Comparison of ENCODE assay signal across 12 mouse cellular contexts in the genomic region with DNA sequence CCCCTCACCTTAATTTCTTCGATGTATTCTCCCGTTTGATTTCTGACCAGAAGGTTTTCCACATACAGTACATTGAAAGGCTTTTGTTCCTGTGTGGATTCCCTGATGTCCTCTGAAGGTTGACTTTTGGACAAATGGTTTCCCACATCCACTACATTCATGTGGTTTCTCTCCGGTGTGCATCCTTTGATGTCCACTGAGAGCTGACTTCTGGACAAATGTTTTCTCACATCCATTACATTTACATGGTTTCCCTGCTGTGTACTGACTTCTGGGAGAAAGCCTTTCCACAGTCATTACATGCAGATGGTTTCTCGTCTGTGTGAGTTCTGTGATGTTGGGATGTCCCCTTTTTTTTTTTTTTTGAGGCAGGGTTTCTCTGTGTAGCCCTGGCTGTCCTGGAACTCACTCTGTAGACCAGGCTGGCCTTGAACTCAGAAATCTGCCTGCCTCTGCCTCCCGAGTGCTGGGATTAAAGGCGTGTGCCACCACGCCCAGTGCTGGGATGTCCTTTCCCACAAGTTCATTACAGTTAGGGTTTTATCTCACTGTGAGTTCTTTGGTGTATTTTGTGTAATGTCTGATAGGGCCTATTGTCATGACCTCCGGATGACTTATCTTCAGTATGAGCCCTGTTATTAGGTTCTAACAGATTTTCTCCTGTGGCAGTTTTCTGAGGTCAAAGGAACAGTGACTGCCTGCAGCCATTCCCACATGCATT.
"Had no signal": no experiment of that assay in that cellular context is flagged by ENCODE, and none has a peak within 500 bp of the region (broad histone marks: within the 10 kb centered on the region; RNA-seq: fewer than 3 reads in every experiment).

No protein-coding gene starts in this region.

- H3K4me3 ChIP-seq: layer of hippocampus, adult 2 months; liver, embryonic 13.5 days; midbrain, embryonic 10.5 days; midbrain, embryonic 13.5 days had no signal

- H3K27ac ChIP-seq: kidney, postnatal 0 days; layer of hippocampus, adult 2 months; liver, embryonic 13.5 days; midbrain, embryonic 10.5 days; midbrain, embryonic 13.5 days had no signal

- H3K36me3 ChIP-seq: liver, embryonic 13.5 days; midbrain, embryonic 10.5 days; midbrain, embryonic 13.5 days had no signal

- H3K4me2 ChIP-seq: liver, embryonic 13.5 days; midbrain, embryonic 13.5 days had no signal

- H3K27me3 ChIP-seq: liver, embryonic 13.5 days; midbrain, embryonic 13.5 days had no signal

- DNase-seq: kidney, postnatal 25 days; layer of hippocampus, adult 9-11 months; liver, embryonic 13.5 days; lung, adult 2 months; lung, postnatal 14 days; lung, postnatal 4 days; thymus, adult 18-20 months; thymus, postnatal 36 days had no signal

- H3K4me1 ChIP-seq: midbrain, embryonic 10.5 days; midbrain, embryonic 13.5 days had no signal

- H3K9me3 ChIP-seq: liver, embryonic 13.5 days; midbrain, embryonic 10.5 days; midbrain, embryonic 13.5 days had no signal

- ATAC-seq: midbrain, embryonic 13.5 days had no signal

- H3K9ac ChIP-seq: liver, embryonic 13.5 days; midbrain, embryonic 13.5 days had no signal
